Mouse (Mus musculus): ENCODE results near the gene Tubb3.

DNA sequence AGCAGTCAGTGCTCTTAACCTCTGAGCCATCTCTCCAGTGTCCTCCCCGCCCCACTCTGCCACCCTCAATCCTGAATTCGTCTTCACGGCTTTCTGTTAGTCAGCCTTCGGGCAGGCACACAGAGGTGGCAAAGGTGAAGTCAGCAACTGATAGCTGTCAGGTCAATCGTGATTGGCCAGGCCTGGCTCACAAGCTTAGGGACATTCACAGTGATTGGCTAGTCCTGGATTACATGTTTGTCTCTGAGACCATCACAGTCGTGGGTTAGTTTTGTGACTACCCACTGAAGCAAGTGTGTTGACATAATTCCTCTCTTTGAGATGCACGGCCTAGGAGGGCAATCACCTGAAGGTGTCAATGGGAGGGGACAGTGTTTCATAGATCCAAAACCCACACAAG is 42.1 kb downstream of the Tubb3 start:
- TF ChIP-seq TAL1 (IDR thresholded peaks at IDR 0.05; ENCODE audit: low read length) (no peak), GATA1 (IDR thresholded peaks at IDR 0.05; ENCODE audit: low read length) (no peak)
